Mouse (Mus musculus) CH12.LX (cell line): ENCODE measurements around the gene St8sia1.

Source experiments
- CHD2 ChIP-seq: IDR thresholded peaks from 2 replicates; pipeline ENCODE4 v1.6.1; 2011; ENCODE audit warnings: low read length, improper control_type of control experiment
- CTCF ChIP-seq, 2 experiments: IDR thresholded peaks in 1 of 2; conservative IDR thresholded peaks in 1 of 2; 2 replicates each; pipeline ENCODE4 v1.5.1; 2011 to 2012; ENCODE audit warnings: low read depth in 2 of 2, low read length in 2 of 2, improper control_type of control experiment in 1 of 2, inconsistent platforms in 1 of 2, mild to moderate bottlenecking in 1 of 2, moderate library complexity in 1 of 2
- MAFK ChIP-seq: IDR thresholded peaks from 2 replicates; pipeline ENCODE4 v1.6.1; 2011; ENCODE audit warnings: low read length, improper control_type of control experiment; ENCODE audit not compliant: insufficient replicate concordance
- NRF1 ChIP-seq: IDR thresholded peaks from 2 replicates; pipeline ENCODE4 v1.6.1; 2014; ENCODE audit warnings: low read depth, mild to moderate bottlenecking, inconsistent platforms, low read length, improper control_type of control experiment, moderate library complexity
- POLR2A ChIP-seq: IDR thresholded peaks from 2 replicates; pipeline ENCODE4 v1.6.1; 2011; ENCODE audit warnings: low read depth, mild to moderate bottlenecking, improper control_type of control experiment, low read length
- SIN3A ChIP-seq: IDR thresholded peaks from 2 replicates; pipeline ENCODE4 v1.6.1; 2012; ENCODE audit warnings: low read length, improper control_type of control experiment, inconsistent platforms
- TBP ChIP-seq: conservative IDR thresholded peaks from 2 replicates; pipeline ENCODE4 v1.6.1; 2011; ENCODE audit warnings: low read depth, low read length, improper control_type of control experiment
- UBTF ChIP-seq: IDR thresholded peaks from 2 replicates; pipeline ENCODE4 v1.6.1; 2012; ENCODE audit warnings: low read depth, mild to moderate bottlenecking, inconsistent platforms, low read length, improper control_type of control experiment, moderate library complexity
- ZNF384 ChIP-seq: IDR thresholded peaks from 2 replicates; pipeline ENCODE4 v1.6.1; 2012; ENCODE audit warnings: low read depth, low read length, improper control_type of control experiment, inconsistent platforms

- TF ChIP-seq ZNF384, result no peak
- TF ChIP-seq TBP, result no peak
- TF ChIP-seq SIN3A, result no peak
- no peak for TF ChIP-seq NRF1
- TF ChIP-seq UBTF, result no peak
- no peak for TF ChIP-seq MAFK
- no peak for TF ChIP-seq CHD2
- TF ChIP-seq CTCF (conservative IDR thresholded peaks at IDR 0.05 in 1 of 2, IDR thresholded peaks at IDR 0.05 in 1 of 2; ENCODE audit: low read depth in 2 of 2, low read length in 2 of 2), result no peak
- no peak for TF ChIP-seq POLR2A
Observed at GRCm38 (mm10) chr6:142951564-142952308, 12.5 kb downstream of the St8sia1 start.
